Mouse (Mus musculus): ENCODE results near the gene Epb41l2.

The Epb41l2 gene

GRCm38 (mm10) chr10:25397767-25398690, 38.4 kb downstream of the Epb41l2 start:
- no peak for DNase-seq (ENCODE audit: inconsistent age in 2 of 2, low spot score in 1 of 2)

GRCm38 (mm10) chr10:25399016-25399415, 39.4 kb downstream of the Epb41l2 start:
- no peak for DNase-seq (ENCODE audit: inconsistent age in 2 of 2, low spot score in 1 of 2)

- no peak for DNase-seq (ENCODE audit: inconsistent age in 2 of 2, low spot score in 1 of 2)
Measured at GRCm38 (mm10) chr10:25400076-25400475, 40.5 kb downstream of the Epb41l2 start.

GRCm38 (mm10) chr10:25400646-25401045, 41.0 kb downstream of the Epb41l2 start:
- no peak for DNase-seq (ENCODE audit: inconsistent age in 2 of 2, low spot score in 1 of 2)

GRCm38 (mm10) chr10:25401356-25401755, 41.8 kb downstream of the Epb41l2 start:
- DNase-seq (ENCODE audit: inconsistent age in 2 of 2, low spot score in 1 of 2) = no peak

- DNase-seq (ENCODE audit: inconsistent age in 2 of 2, low spot score in 1 of 2) = no peak
Measured at GRCm38 (mm10) chr10:25402886-25403285, 43.3 kb downstream of the Epb41l2 start.

GRCm38 (mm10) chr10:25403813-25404701, 44.5 kb downstream of the Epb41l2 start:
- DNase-seq (ENCODE audit: inconsistent age in 2 of 2, low spot score in 1 of 2) = no peak

GRCm38 (mm10) chr10:25404702-25405098, 45.1 kb downstream of the Epb41l2 start:
- no peak for DNase-seq (ENCODE audit: inconsistent age in 2 of 2, low spot score in 1 of 2)

- no peak for DNase-seq (ENCODE audit: inconsistent age in 2 of 2, low spot score in 1 of 2)
Measured at GRCm38 (mm10) chr10:25405551-25405950, 46.0 kb downstream of the Epb41l2 start.

GRCm38 (mm10) chr10:25406695-25407094, 47.1 kb downstream of the Epb41l2 start:
- DNase-seq (ENCODE audit: inconsistent age in 2 of 2, low spot score in 1 of 2) = no peak

GRCm38 (mm10) chr10:25408136-25408650, 48.6 kb downstream of the Epb41l2 start:
- DNase-seq (ENCODE audit: inconsistent age in 2 of 2, low spot score in 1 of 2) = no peak

GRCm38 (mm10) chr10:25411836-25412373, 52.3 kb downstream of the Epb41l2 start:
- no peak for DNase-seq (ENCODE audit: inconsistent age in 2 of 2, low spot score in 1 of 2)

GRCm38 (mm10) chr10:25415188-25415717, 55.7 kb downstream of the Epb41l2 start:
- peak in 1 of 2 experiments; percentile 77 for DNase-seq (ENCODE audit: inconsistent age in 2 of 2, low spot score in 1 of 2)

GRCm38 (mm10) chr10:25416696-25417095, 57.1 kb downstream of the Epb41l2 start:
- DNase-seq (ENCODE audit: inconsistent age in 2 of 2, low spot score in 1 of 2) = no peak

GRCm38 (mm10) chr10:25426058-25426457, 66.5 kb downstream of the Epb41l2 start:
- DNase-seq (ENCODE audit: inconsistent age in 2 of 2, low spot score in 1 of 2) = no peak

- DNase-seq (ENCODE audit: inconsistent age in 2 of 2, low spot score in 1 of 2) = no peak
Measured at GRCm38 (mm10) chr10:25426814-25427213, 67.2 kb downstream of the Epb41l2 start.

GRCm38 (mm10) chr10:25427523-25427922, 67.9 kb downstream of the Epb41l2 start:
- peak in 1 of 2 experiments; percentile 66 for DNase-seq (ENCODE audit: inconsistent age in 2 of 2, low spot score in 1 of 2)

- no peak for DNase-seq (ENCODE audit: inconsistent age in 2 of 2, low spot score in 1 of 2)
Measured at GRCm38 (mm10) chr10:25428658-25429057, 69.1 kb downstream of the Epb41l2 start.

- no peak for DNase-seq (ENCODE audit: inconsistent age in 2 of 2, low spot score in 1 of 2)
Measured at GRCm38 (mm10) chr10:25429346-25429745, 69.7 kb downstream of the Epb41l2 start.

GRCm38 (mm10) chr10:25430862-25431261, 71.3 kb downstream of the Epb41l2 start:
- peak in 1 of 2 experiments; percentile 46 for DNase-seq (ENCODE audit: inconsistent age in 2 of 2, low spot score in 1 of 2)

GRCm38 (mm10) chr10:25432351-25432750, 72.8 kb downstream of the Epb41l2 start:
- DNase-seq (ENCODE audit: inconsistent age in 2 of 2, low spot score in 1 of 2) = peak in 1 of 2 experiments; percentile 44

Data from adrenal gland, adult (tissue).